Comparison of ENCODE assay signal across 30 mouse cellular contexts in the genomic region with DNA sequence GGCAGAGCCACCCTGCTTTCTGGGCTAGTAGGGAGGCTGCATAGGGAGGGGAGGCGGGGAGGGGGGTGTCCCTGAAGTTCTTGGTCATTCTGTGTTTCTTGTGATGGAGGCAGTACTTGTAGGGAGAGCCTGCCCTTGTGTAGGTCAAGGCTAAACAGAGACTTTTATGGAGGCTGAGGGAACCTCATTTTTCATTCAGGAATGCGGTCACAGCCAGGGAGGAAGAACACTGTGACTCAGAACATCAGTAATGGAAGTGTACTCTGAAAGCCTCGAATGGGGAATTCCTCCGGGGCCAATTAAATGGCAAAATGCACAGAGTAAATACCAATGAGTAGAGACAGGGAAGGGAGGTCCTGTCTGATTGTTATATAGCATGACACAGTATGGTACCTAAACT. TPM values are rescaled to one million over a fixed set of nuclear protein-coding genes. Genes with fewer than 3 reads are reported as not detected.
A peak's percentile ranks its signal among the peaks of the same experiment; 100 is the strongest.
DNase-seq lines count a peak whose midpoint lies in the region; ATAC-seq and TF ChIP-seq lines count a peak whose summit lies in the region.
"Had no signal": no experiment of that assay in that cellular context is flagged by ENCODE, and none has a peak within 500 bp of the region (broad histone marks: within the 10 kb centered on the region; RNA-seq: fewer than 3 reads in every experiment).

No protein-coding gene starts in this region.

- no peaks in the 10 kb centered on the region for H3K36me3 ChIP-seq in heart, embryonic 10.5 days
- no peaks in the 10 kb centered on the region for H3K36me3 ChIP-seq in kidney, postnatal 0 days (ENCODE audit: insufficient read depth, low read length)
- H3K36me3 ChIP-seq in kidney, embryonic 14.5 days (ENCODE audit: control insufficient read depth, insufficient read depth, low read length), result no peaks in the 10 kb centered on the region
- H3K36me3 ChIP-seq: embryonic facial prominence, embryonic 15.5 days; heart, embryonic 13.5 days; limb, embryonic 12.5 days; liver, embryonic 12.5 days; midbrain, embryonic 15.5 days; neural tube, embryonic 13.5 days had no signal

- no peaks in the 10 kb centered on the region for H3K27me3 ChIP-seq in heart, embryonic 10.5 days (ENCODE audit: insufficient read depth, poor library complexity, severe bottlenecking)
- no peaks in the 10 kb centered on the region for H3K27me3 ChIP-seq in kidney, postnatal 0 days (ENCODE audit: insufficient read depth, low read length)
- no peaks in the 10 kb centered on the region for H3K27me3 ChIP-seq in kidney, embryonic 14.5 days (ENCODE audit: control insufficient read depth, insufficient read depth, low read length)
- H3K27me3 ChIP-seq: embryonic facial prominence, embryonic 15.5 days; heart, embryonic 13.5 days; limb, embryonic 12.5 days; liver, embryonic 12.5 days; midbrain, embryonic 15.5 days; neural tube, embryonic 13.5 days had no signal

- H3K4me1 ChIP-seq in heart, embryonic 10.5 days, result no peaks in the 10 kb centered on the region
- H3K4me1 ChIP-seq in kidney, postnatal 0 days (replicated peaks; ENCODE audit: insufficient read depth, low read length), result no peaks in the 10 kb centered on the region
- no peaks in the 10 kb centered on the region for H3K4me1 ChIP-seq in kidney, embryonic 14.5 days (ENCODE audit: control insufficient read depth, insufficient read depth, low read length)
- H3K4me1 ChIP-seq: heart, embryonic 13.5 days; liver, embryonic 12.5 days; midbrain, embryonic 15.5 days had no signal

- no peak; the same call in 1 of the 2 replicates for ATAC-seq in kidney, postnatal 0 days (replicated peaks; ENCODE audit: low FRiP score, low read depth)
- ATAC-seq in kidney, embryonic 14.5 days (ENCODE audit: low FRiP score, low TSS enrichment), result no peak
- ATAC-seq in megakaryocyte progenitor cell, adult 5-6 weeks (replicated peaks; ENCODE audit: poor library complexity), result no peak
- ATAC-seq: forebrain, embryonic 16.5 days; intestine, postnatal 0 days; liver, embryonic 12.5 days; midbrain, embryonic 15.5 days had no signal

- H3K4me2 ChIP-seq in kidney, postnatal 0 days (ENCODE audit: low read length), result no peak overlapping the region
- H3K4me2 ChIP-seq in kidney, embryonic 14.5 days (replicated peaks; ENCODE audit: low read depth, low read length), result no peak overlapping the region
- H3K4me2 ChIP-seq: embryonic facial prominence, embryonic 15.5 days; heart, embryonic 13.5 days; limb, embryonic 12.5 days; liver, embryonic 12.5 days; midbrain, embryonic 15.5 days; neural tube, embryonic 13.5 days had no signal

- H3K9ac ChIP-seq in kidney, postnatal 0 days (ENCODE audit: low read depth, low read length), result no peak overlapping the region
- no peak overlapping the region for H3K9ac ChIP-seq in kidney, embryonic 14.5 days (ENCODE audit: low read depth, low read length)
- H3K9ac ChIP-seq: embryonic facial prominence, embryonic 15.5 days; heart, embryonic 13.5 days; limb, embryonic 12.5 days; liver, embryonic 12.5 days; midbrain, embryonic 15.5 days; neural tube, embryonic 13.5 days had no signal

- no peak overlapping the region for H3K4me3 ChIP-seq in heart, embryonic 10.5 days
- no peak overlapping the region for H3K4me3 ChIP-seq in kidney, postnatal 0 days (replicated peaks; ENCODE audit: low read depth, low read length)
- no peak overlapping the region for H3K4me3 ChIP-seq in kidney, embryonic 14.5 days (ENCODE audit: low read length)
- H3K4me3 ChIP-seq: embryonic facial prominence, embryonic 15.5 days; heart, embryonic 13.5 days; limb, embryonic 12.5 days; liver, embryonic 12.5 days; midbrain, embryonic 15.5 days; neural tube, embryonic 13.5 days had no signal

- WGBS in heart, embryonic 10.5 days, result 74% methylated on average over 4 of the region's 4 CpGs
- 58% methylated on average over 4 of the region's 4 CpGs for WGBS in kidney, postnatal 0 days
- WGBS in kidney, embryonic 14.5 days, result 65% methylated on average over 4 of the region's 4 CpGs

- no peaks in the 10 kb centered on the region for H3K9me3 ChIP-seq in heart, embryonic 10.5 days
- H3K9me3 ChIP-seq in kidney, postnatal 0 days (replicated peaks; ENCODE audit: low read length), result no peaks in the 10 kb centered on the region
- H3K9me3 ChIP-seq in kidney, embryonic 14.5 days (ENCODE audit: control insufficient read depth, low read length), result no peaks in the 10 kb centered on the region
- H3K9me3 ChIP-seq: embryonic facial prominence, embryonic 15.5 days; heart, embryonic 13.5 days; limb, embryonic 12.5 days; liver, embryonic 12.5 days; midbrain, embryonic 15.5 days; neural tube, embryonic 13.5 days had no signal

- no peak for TF ChIP-seq CTCF in kidney, postnatal 0 days (IDR thresholded peaks at IDR 0.05; ENCODE audit: low read depth)

- DNase-seq in heart, adult 11 months, result peak; percentile 27
- no peak for DNase-seq in heart, embryonic 10.5 days (ENCODE audit: low spot score)
- DNase-seq in kidney, postnatal 0 days (ENCODE audit: low spot score), result peak; percentile 23
- peak; percentile 65 for DNase-seq in R1 (ENCODE audit: low read depth, low spot score)
- DNase-seq in kidney, postnatal 14 days, result peak; percentile 29
- DNase-seq in frontal cortex, postnatal 10 days (ENCODE audit: low spot score in 2 of 2), result no peak
- DNase-seq: cerebellum, adult 8-10 months; cerebellum, postnatal 36 days; embryo, embryonic 11 days; gastrocnemius, postnatal 14 days; heart, adult 18-20 months; heart, postnatal 14 days; layer of hippocampus, postnatal 36 days; lung, adult 18-20 months; lung, postnatal 10 days; retina, postnatal 1 day; right cerebral cortex, postnatal 25 days; spleen, adult 18-20 months had no signal

- H3K27ac ChIP-seq in heart, embryonic 10.5 days, result no peak overlapping the region
- no peak overlapping the region for H3K27ac ChIP-seq in kidney, postnatal 0 days
- H3K27ac ChIP-seq in kidney, embryonic 14.5 days (ENCODE audit: low read depth, low read length), result no peak overlapping the region
- H3K27ac ChIP-seq: embryonic facial prominence, embryonic 15.5 days; heart, embryonic 13.5 days; limb, embryonic 12.5 days; liver, embryonic 12.5 days; midbrain, embryonic 15.5 days; neural tube, embryonic 13.5 days had no signal

RNA-seq across cellular contexts. Expression of a gene that starts 37.4 kb away (rescaled TPM):
- not detected in 2 replicates for polyA plus RNA-seq in heart, embryonic 10.5 days (2016; fragmentation: Nextera tagmentation; extraction: Ambion mirVana)
- 0.15 and 0.24 TPM in 2 replicates for polyA plus RNA-seq in kidney, postnatal 0 days (2015; fragmentation: Nextera tagmentation; extraction: Ambion mirVana)
- not detected in 2 replicates for polyA plus RNA-seq in kidney, embryonic 14.5 days (2014; fragmentation: Nextera tagmentation; extraction: Ambion mirVana)
- total RNA-seq in megakaryocyte progenitor cell, adult 5-6 weeks (2015), result not detected in 2 replicates
- total RNA-seq in megakaryocyte progenitor cell, adult 5-6 weeks (2017), result not detected in 2 replicates
- total RNA-seq: MEL had no signal
- polyA plus RNA-seq: C2C12; liver, embryonic 12.5 days had no signal

Comparison
In these comparisons a context has a peak if more than half of its experiments do, and no peak if none do; other contexts are left out.
1. DNase-seq: peak in heart, adult 11 months (single experiment), kidney, postnatal 0 days (single experiment), R1 (single experiment) and kidney, postnatal 14 days (single experiment); none in heart, embryonic 10.5 days (single experiment) and frontal cortex, postnatal 10 days (0 of 2).